Mouse (Mus musculus) neutrophil, adult 5-6 weeks (primary cell): ENCODE measurements around the gene Noc3l. TPM values are rescaled to one million over a fixed set of nuclear protein-coding genes. Genes with fewer than 3 reads are reported as not detected.

Experiments used
- ATAC-seq: fragments of 151-379, 151-347 bp; 2 replicates; pipeline ENCODE4 v1.8.0; 2017; ENCODE audit warnings: mild to moderate bottlenecking, moderate TSS enrichment; ENCODE audit not compliant: insufficient number of reproducible peaks, poor library complexity, low FRiP score, severe bottlenecking; ENCODE audit errors: extremely low read depth
- total RNA-seq: library from RNA; stranded (forward); fragments of 200-1000 nt; gene quantifications from 2 replicates; pipeline ENCODE4 v1.2.3, GENCODE M21; 2017

Noc3l gene
- total RNA-seq, 1 experiment from 2014 or later = 18.2 TPM

- no peak for ATAC-seq
These were observed 52.7 kb downstream of the Noc3l start for GRCm38 (mm10) chr19:38766306-38766705.

- no peak for ATAC-seq
These were observed 58.6 kb downstream of the Noc3l start for GRCm38 (mm10) chr19:38760441-38760840.

GRCm38 (mm10) chr19:38758685-38759472, 60.2 kb downstream of the Noc3l start:
- no peak for ATAC-seq

- ATAC-seq = no peak
These were observed 61.0 kb downstream of the Noc3l start for GRCm38 (mm10) chr19:38758056-38758455.

- ATAC-seq = no peak
These were observed 61.9 kb downstream of the Noc3l start for GRCm38 (mm10) chr19:38757161-38757560.

- ATAC-seq = no peak
These were observed 68.8 kb downstream of the Noc3l start for GRCm38 (mm10) chr19:38750192-38750591.

GRCm38 (mm10) chr19:38746492-38747014, 72.5 kb downstream of the Noc3l start:
- no peak for ATAC-seq

- ATAC-seq = no peak
These were observed 73.1 kb downstream of the Noc3l start for GRCm38 (mm10) chr19:38745810-38746491.

GRCm38 (mm10) chr19:38744546-38744945, 74.5 kb downstream of the Noc3l start:
- ATAC-seq = no peak

Other genes with a start within 250 kb of the Noc3l start
- gene Tbc1d12, start 17.3 kb upstream of the Noc3l start, total RNA-seq = 3.8 and 4.1 TPM in 2 replicates
- gene Hells, start 111.7 kb upstream of the Noc3l start, total RNA-seq = 6.6 and 12.2 TPM in 2 replicates
- not detected in 2 replicates for gene Cyp2c55, start 187.8 kb upstream of the Noc3l start, total RNA-seq
- not detected in 2 replicates for gene Cyp2c65, start 241.8 kb upstream of the Noc3l start, total RNA-seq